Mouse (Mus musculus) macrophage (primary cell): ENCODE results near the gene Xbp1. TPM values are rescaled to one million over a fixed set of nuclear protein-coding genes. Genes with fewer than 3 reads are reported as not detected.

ENCODE experiments used
- H3K27ac ChIP-seq: fragments of 350-480 bp; formaldehyde crosslinking; 2 replicates; pipeline ENCODE4 v1.9.0; 2021
- H3K36me3 ChIP-seq: fragments of 350-480 bp; formaldehyde crosslinking; 2 replicates; pipeline ENCODE4 v1.9.0; 2021; ENCODE audit errors: inconsistent target
- H3K4me3 ChIP-seq: fragments of 350-480 bp; formaldehyde crosslinking; 2 replicates; pipeline ENCODE4 v1.9.0; 2021; ENCODE audit errors: inconsistent target
- H3K79me2 ChIP-seq: fragments of 350-480 bp; formaldehyde crosslinking; 2 replicates; pipeline ENCODE4 v1.9.0; 2021; ENCODE audit errors: inconsistent target
- WGBS: methylation state at CpG from one replicate; pipeline ENCODE4 v1.1.7; 2026; ENCODE audit warnings: inconsistent platforms; ENCODE audit not compliant: missing documents; 5-methylcytosine and 5-hydroxymethylcytosine counted together
- polyA plus RNA-seq: library from polyadenylated mRNA; stranded (reverse); fragments of 250-400 nt; gene quantifications from 3 replicates; pipeline ENCODE4 v1.2.4, GENCODE M21; 2018; ENCODE audit warnings: inconsistent platforms

Xbp1 gene
- polyA plus RNA-seq, 1 experiment from 2014 or later = 86.5 TPM

DNA sequence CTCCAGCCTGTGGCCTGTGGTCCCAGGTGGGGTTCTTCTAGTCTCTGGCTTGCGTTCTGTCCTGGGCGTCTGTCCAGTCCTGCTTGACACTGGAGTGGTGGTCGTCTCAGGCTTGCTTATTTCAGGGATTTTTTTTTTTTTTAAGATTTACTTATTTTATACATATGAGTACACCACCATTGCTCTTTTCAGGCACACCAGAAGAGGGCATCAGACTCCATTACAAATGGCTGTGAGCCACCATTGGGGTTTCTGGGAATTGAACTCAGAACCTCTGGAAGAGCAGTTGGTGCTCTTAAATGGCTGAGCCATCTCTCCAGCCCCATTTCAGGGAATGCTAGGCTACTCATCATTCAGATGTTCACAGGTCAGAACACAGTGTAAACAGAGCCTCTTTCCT is 39.8 kb downstream of the Xbp1 start:
- no peak overlapping the region for H3K27ac ChIP-seq
- no peaks in the 10 kb centered on the region for H3K79me2 ChIP-seq
- H3K4me3 ChIP-seq = no peak overlapping the region
- no peaks in the 10 kb centered on the region for H3K36me3 ChIP-seq
- 67% methylated on average over 3 of the region's 3 CpGs for WGBS

- Histone ChIP-seq H3K36me3 (no peaks in the 10 kb centered on the region), H3K79me2 (no peaks in the 10 kb centered on the region), H3K27ac (no peak overlapping the region), H3K4me3 (no peak overlapping the region)
- WGBS = 83% methylated on average over 8 of the region's 9 CpGs
Observed at GRCm38 (mm10) chr11:5562625-5563268, 42.3 kb downstream of the Xbp1 start.

GRCm38 (mm10) chr11:5563898-5564297 is 43.4 kb downstream of the Xbp1 start:
- Histone ChIP-seq H3K79me2 (no peaks in the 10 kb centered on the region), H3K27ac (no peak overlapping the region), H3K4me3 (no peak overlapping the region), H3K36me3 (no peaks in the 10 kb centered on the region)
- 99% methylated on average over 6 of the region's 6 CpGs for WGBS

DNA sequence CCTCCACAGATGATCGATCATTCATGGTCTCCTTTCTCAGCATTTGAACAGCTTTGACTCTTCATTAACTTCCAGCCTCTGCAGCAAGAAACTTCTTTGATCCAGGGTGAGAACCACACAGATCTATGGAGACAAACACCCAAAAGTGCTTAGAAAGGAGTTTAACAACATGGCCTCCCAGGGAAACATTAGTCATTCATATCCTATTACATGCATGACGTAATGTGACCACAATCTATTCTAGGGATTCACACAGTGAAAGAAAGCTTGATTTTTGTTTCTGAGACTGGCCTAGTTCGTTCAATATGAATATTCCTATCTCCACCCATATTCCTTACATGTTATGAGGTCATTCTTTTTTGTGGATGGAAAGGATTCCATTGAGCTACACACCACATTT is 45.1 kb downstream of the Xbp1 start:
- no peak overlapping the region for H3K4me3 ChIP-seq
- no peaks in the 10 kb centered on the region for H3K79me2 ChIP-seq
- no peaks in the 10 kb centered on the region for H3K36me3 ChIP-seq
- peak overlapping the region; percentile 69 for H3K27ac ChIP-seq
- 52% methylated on average over 3 of the region's 3 CpGs for WGBS

DNA sequence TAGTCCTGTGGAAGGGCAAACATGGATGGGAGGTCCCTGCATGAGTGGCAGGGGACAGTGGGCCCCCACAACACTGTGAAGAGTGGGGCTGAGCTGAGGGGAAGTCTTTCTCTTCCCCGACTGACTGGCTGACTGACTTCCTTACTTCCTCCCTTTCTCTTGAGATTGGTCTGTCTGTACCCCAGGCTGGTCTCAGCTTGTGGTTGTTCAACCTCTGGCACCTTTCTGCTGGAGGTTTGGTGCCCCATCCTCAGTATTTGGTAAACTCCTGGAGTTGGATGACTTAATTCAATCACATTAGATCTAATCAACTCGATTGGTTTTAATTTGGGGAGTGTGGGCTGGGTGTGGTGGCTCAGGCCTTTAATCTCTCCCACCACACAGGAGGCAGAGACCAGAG is 46.0 kb downstream of the Xbp1 start:
- Histone ChIP-seq H3K4me3 (no peak overlapping the region), H3K79me2 (no peaks in the 10 kb centered on the region), H3K36me3 (no peaks in the 10 kb centered on the region), H3K27ac (peak overlapping the region; percentile 69; the same call in 1 of the 2 replicates)
- WGBS = 55% methylated on average over 2 of the region's 2 CpGs

GRCm38 (mm10) chr11:5567654-5568053 is 47.2 kb downstream of the Xbp1 start:
- no peaks in the 10 kb centered on the region for H3K79me2 ChIP-seq
- H3K4me3 ChIP-seq = no peak overlapping the region
- no peaks in the 10 kb centered on the region for H3K36me3 ChIP-seq
- no peak overlapping the region for H3K27ac ChIP-seq
- 94% methylated on average over 6 of the region's 6 CpGs for WGBS

DNA sequence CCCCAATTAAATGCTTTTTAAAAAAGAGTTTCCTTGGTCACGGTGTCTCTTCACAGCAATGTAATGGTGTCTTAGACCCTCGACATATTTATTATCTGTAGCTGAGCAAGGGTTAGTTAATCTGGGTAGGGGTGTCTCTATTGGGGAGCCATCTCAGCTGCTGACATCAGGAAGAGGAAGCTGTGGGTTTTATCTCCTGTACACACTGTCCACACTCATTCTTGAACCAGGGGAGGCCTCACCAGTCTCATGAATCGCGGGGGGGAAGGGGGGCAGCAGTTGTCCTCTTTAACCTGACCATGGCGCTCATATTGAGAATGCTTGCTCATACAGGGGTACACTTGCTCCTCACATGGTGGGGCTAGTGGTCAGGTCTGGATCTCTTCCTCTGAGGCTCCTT is 47.6 kb downstream of the Xbp1 start:
- Histone ChIP-seq H3K36me3 (no peaks in the 10 kb centered on the region), H3K79me2 (no peaks in the 10 kb centered on the region), H3K4me3 (no peak overlapping the region), H3K27ac (no peak overlapping the region)
- WGBS = 82% methylated on average over 5 of the region's 5 CpGs

- Histone ChIP-seq H3K27ac (no peak within 1 kb of the TSS), H3K4me3 (no peak within 1 kb of the TSS), H3K79me2 (no peaks in the 10 kb centered on the region), H3K36me3 (no peaks in the 10 kb centered on the region)
- WGBS = 93% methylated on average over 12 of the region's 12 CpGs
Observed at GRCm38 (mm10) chr11:5569474-5569873, 49.0 kb downstream of the Xbp1 start, which contains the start of gene Ankrd36. TSS of gene Ankrd36 (plus strand) at chr11:5569684.

DNA sequence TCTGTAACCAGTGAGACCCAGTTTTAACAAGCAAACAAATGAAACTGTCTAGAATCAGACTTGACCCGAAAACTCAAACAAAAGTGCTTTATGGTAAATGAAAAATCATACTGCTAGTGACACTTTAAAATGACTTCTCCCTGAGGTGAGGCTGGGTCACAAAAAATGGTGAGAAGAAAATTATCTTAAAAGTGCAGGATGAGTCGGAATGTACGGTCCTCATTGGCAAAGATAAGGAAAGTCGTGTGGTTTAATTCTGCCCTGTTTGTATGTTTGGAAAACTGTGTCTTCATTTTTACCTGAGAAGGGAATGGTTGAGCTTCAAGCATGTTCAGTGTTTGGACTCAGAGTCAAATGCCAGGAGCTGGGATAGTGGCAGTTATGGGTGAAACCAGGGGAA is 51.4 kb downstream of the Xbp1 start:
- Histone ChIP-seq H3K36me3 (no peaks in the 10 kb centered on the region), H3K79me2 (no peaks in the 10 kb centered on the region), H3K4me3 (no peak overlapping the region), H3K27ac (no peak overlapping the region)
- 84% methylated on average over 4 of the region's 4 CpGs for WGBS

DNA sequence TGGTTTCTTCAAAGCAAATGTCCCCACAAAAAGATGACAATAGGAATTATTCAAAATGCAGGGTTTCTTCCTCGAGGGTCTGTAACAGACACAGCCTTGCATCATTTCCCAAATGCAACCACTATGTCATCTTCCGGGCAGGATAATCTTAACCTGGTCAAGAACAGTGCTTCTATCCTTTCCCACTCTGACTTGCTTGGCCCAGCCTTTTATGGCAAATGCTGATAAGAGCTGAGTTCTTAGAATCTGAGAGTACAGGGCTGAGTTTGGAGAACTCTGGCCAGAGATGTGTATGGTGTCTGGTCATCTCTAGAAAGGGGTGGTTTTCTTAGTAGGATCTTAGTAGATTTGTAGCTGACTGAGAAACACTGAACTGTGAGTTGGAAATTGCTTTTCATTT is 53.4 kb downstream of the Xbp1 start:
- no peaks in the 10 kb centered on the region for H3K36me3 ChIP-seq
- WGBS = 85% methylated on average over 2 of the region's 2 CpGs

DNA sequence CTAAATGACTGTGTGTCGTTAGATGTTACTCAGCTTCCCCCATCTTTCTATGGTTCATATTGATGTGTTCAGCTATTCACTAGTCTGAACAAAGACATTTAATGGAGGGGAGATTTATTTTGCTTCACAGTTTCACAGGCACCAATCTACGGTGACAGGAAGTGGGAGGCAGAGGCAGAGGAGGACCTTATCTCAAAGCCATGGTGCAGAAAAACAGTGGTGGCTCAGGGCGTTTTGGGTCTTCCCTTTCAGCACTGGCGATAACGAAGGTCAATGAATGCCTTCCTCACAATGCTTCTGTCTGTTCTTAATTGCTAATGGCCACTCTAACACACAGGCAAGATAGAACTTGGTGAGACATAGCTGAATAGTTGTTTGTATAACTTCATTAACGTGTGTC is 54.6 kb downstream of the Xbp1 start:
- WGBS = 73% methylated on average over 6 of the region's 6 CpGs
- Histone ChIP-seq H3K79me2 (no peaks in the 10 kb centered on the region), H3K4me3 (no peak overlapping the region), H3K27ac (no peak overlapping the region), H3K36me3 (no peaks in the 10 kb centered on the region)

More for the DNA sequence above, 53.4 kb downstream of the Xbp1 start:
- H3K27ac ChIP-seq = no peak overlapping the region
- no peaks in the 10 kb centered on the region for H3K79me2 ChIP-seq
- no peak overlapping the region for H3K4me3 ChIP-seq

Other genes starting within 250 kb of the Xbp1 start
- 1.6 to 2.9 TPM (median 2.1 TPM) in 3 replicates for gene Znrf3, start 75.8 kb upstream of the Xbp1 start, polyA plus RNA-seq
- 9.4 to 16.8 TPM (median 15.8 TPM) in 3 replicates for gene Ccdc117, start 21.5 kb downstream of the Xbp1 start, polyA plus RNA-seq
- gene Ankrd36, start 49.0 kb downstream of the Xbp1 start, polyA plus RNA-seq = not detected in 3 replicates
- 12.0 to 55.7 TPM (median 43.6 TPM) in 3 replicates for gene Mrps24, start 195.0 kb downstream of the Xbp1 start, polyA plus RNA-seq
- gene Urgcp, start 241.7 kb downstream of the Xbp1 start, polyA plus RNA-seq = 7.5 to 13.5 TPM (median 13.1 TPM) in 3 replicates